In genomic region chr14:102925769-102926443, GRCm38 (mm10) we compare ENCODE assay signal across 10 mouse cellular contexts. TPM values are rescaled to one million over a fixed set of nuclear protein-coding genes. Genes with fewer than 3 reads are reported as not detected.
DNase-seq lines count a peak whose midpoint lies in the region; ATAC-seq lines count a peak whose summit lies in the region.
"Had no signal": no experiment of that assay in that cellular context is flagged by ENCODE, and none has a peak within 500 bp of the region (broad histone marks: within the 10 kb centered on the region; RNA-seq: fewer than 3 reads in every experiment).

No protein-coding gene starts in this region.

- H3K9ac ChIP-seq in kidney, embryonic 14.5 days (ENCODE audit: low read depth, low read length): no peak overlapping the region
- H3K9ac ChIP-seq in hindbrain, embryonic 16.5 days (ENCODE audit: low read depth, low read length): no peak overlapping the region
- no peak overlapping the region for H3K9ac ChIP-seq in midbrain, embryonic 14.5 days (replicated peaks; ENCODE audit: low read length)

- no peaks in the 10 kb centered on the region for H3K36me3 ChIP-seq in kidney, embryonic 14.5 days (ENCODE audit: control insufficient read depth, insufficient read depth, low read length)
- no peaks in the 10 kb centered on the region for H3K36me3 ChIP-seq in hindbrain, embryonic 16.5 days (ENCODE audit: control insufficient read depth, insufficient read depth, low read length)
- H3K36me3 ChIP-seq in midbrain, embryonic 14.5 days (ENCODE audit: control insufficient read depth, insufficient read depth, low read length): no peaks in the 10 kb centered on the region

- no peak overlapping the region for H3K27ac ChIP-seq in kidney, embryonic 14.5 days (ENCODE audit: low read depth, low read length)
- H3K27ac ChIP-seq in hindbrain, embryonic 16.5 days (ENCODE audit: low read depth, low read length): no peak overlapping the region
- H3K27ac ChIP-seq in midbrain, embryonic 14.5 days (replicated peaks; ENCODE audit: low read depth, low read length): no peak overlapping the region

- DNase-seq in kidney, adult 18-20 months: no peak
- peak; percentile 19 for DNase-seq in cerebellum, adult 8-10 months
- DNase-seq in midbrain, embryonic 14.5 days: peak; percentile 32
- no peak for DNase-seq in lung, postnatal 36 days
- DNase-seq in spleen, adult 12 weeks (ENCODE audit: low spot score): no peak
- no peak for DNase-seq in urinary bladder, postnatal 36 days (ENCODE audit: low spot score in 2 of 2)
- DNase-seq: kidney, adult 8-10 months had no signal

- H3K4me3 ChIP-seq in kidney, embryonic 14.5 days (ENCODE audit: low read length): no peak overlapping the region
- H3K4me3 ChIP-seq in hindbrain, embryonic 16.5 days (ENCODE audit: low read length): no peak overlapping the region
- H3K4me3 ChIP-seq in midbrain, embryonic 14.5 days (replicated peaks; ENCODE audit: low read depth, low read length): no peak overlapping the region

- H3K4me2 ChIP-seq in kidney, embryonic 14.5 days (replicated peaks; ENCODE audit: low read depth, low read length): no peak overlapping the region
- H3K4me2 ChIP-seq in hindbrain, embryonic 16.5 days (ENCODE audit: low read length): no peak overlapping the region
- no peak overlapping the region for H3K4me2 ChIP-seq in midbrain, embryonic 14.5 days (ENCODE audit: low read length)

- ATAC-seq in kidney, embryonic 14.5 days (ENCODE audit: low FRiP score, low TSS enrichment): peak; percentile 49
- ATAC-seq in hindbrain, embryonic 16.5 days: peak; percentile 87
- ATAC-seq in midbrain, embryonic 14.5 days (ENCODE audit: low FRiP score, low TSS enrichment): peak; percentile 27; the same call in 1 of the 2 replicates
- ATAC-seq: CD4-positive, CD25-positive, alpha-beta regulatory T cell, adult 4 months had no signal

- 61% methylated on average over 6 of the region's 6 CpGs for WGBS in kidney, embryonic 14.5 days
- WGBS in hindbrain, embryonic 16.5 days: 63% methylated on average over 6 of the region's 6 CpGs
- 75% methylated on average over 6 of the region's 6 CpGs for WGBS in midbrain, embryonic 14.5 days

- H3K4me1 ChIP-seq in kidney, embryonic 14.5 days (ENCODE audit: control insufficient read depth, insufficient read depth, low read length): no peaks in the 10 kb centered on the region; the same call in 1 of the 2 replicates
- H3K4me1 ChIP-seq in hindbrain, embryonic 16.5 days (ENCODE audit: control insufficient read depth, insufficient read depth, low read depth, low read length): peaks cover 4% of the 10 kb centered on the region; the same call in 1 of the 2 replicates
- H3K4me1 ChIP-seq in midbrain, embryonic 14.5 days (ENCODE audit: control insufficient read depth, insufficient read depth, low read length): no peaks in the 10 kb centered on the region

- no peaks in the 10 kb centered on the region for H3K9me3 ChIP-seq in kidney, embryonic 14.5 days (ENCODE audit: control insufficient read depth, low read length)
- H3K9me3 ChIP-seq in hindbrain, embryonic 16.5 days (ENCODE audit: control insufficient read depth, low read length): no peaks in the 10 kb centered on the region
- no peaks in the 10 kb centered on the region for H3K9me3 ChIP-seq in midbrain, embryonic 14.5 days (ENCODE audit: control insufficient read depth, low read length)

- H3K27me3 ChIP-seq in kidney, embryonic 14.5 days (ENCODE audit: control insufficient read depth, insufficient read depth, low read length): no peaks in the 10 kb centered on the region
- no peaks in the 10 kb centered on the region for H3K27me3 ChIP-seq in hindbrain, embryonic 16.5 days (replicated peaks; ENCODE audit: control insufficient read depth, insufficient read depth, low read length)
- H3K27me3 ChIP-seq in midbrain, embryonic 14.5 days (ENCODE audit: control insufficient read depth, insufficient read depth, low read length): no peaks in the 10 kb centered on the region

RNA-seq across cellular contexts. Expression of gene Kctd12, which starts 56.5 kb away (rescaled TPM):
- polyA plus RNA-seq in kidney, embryonic 14.5 days (2014; fragmentation: Nextera tagmentation; extraction: Ambion mirVana): 8.3 and 13.4 TPM in 2 replicates
- 13.0 and 14.6 TPM in 2 replicates for polyA plus RNA-seq in hindbrain, embryonic 16.5 days (2015; fragmentation: Nextera tagmentation; extraction: Ambion mirVana)
- 18.0 and 22.7 TPM in 2 replicates for polyA plus RNA-seq in midbrain, embryonic 14.5 days (2014; fragmentation: Nextera tagmentation; extraction: Ambion mirVana)

Comparison
In these comparisons a context has a peak if more than half of its experiments do, and no peak if none do; other contexts are left out.
1. ATAC-seq: peak in every context shown above with its lines; median percentile 87 in hindbrain, embryonic 16.5 days; 49 in kidney, embryonic 14.5 days; 27 in midbrain, embryonic 14.5 days.
2. DNase-seq: peak in cerebellum, adult 8-10 months (single experiment) and midbrain, embryonic 14.5 days (single experiment); none in kidney, adult 18-20 months (single experiment), lung, postnatal 36 days (single experiment), spleen, adult 12 weeks (single experiment) and urinary bladder, postnatal 36 days (0 of 2).